10 mouse cellular contexts compared by ENCODE assay signal in genomic region chr10:124570746-124571145, GRCm38 (mm10).
DNase-seq lines count a peak whose midpoint lies in the region; ATAC-seq lines count a peak whose summit lies in the region.
"Had no signal": no experiment of that assay in that cellular context is flagged by ENCODE, and none has a peak within 500 bp of the region (broad histone marks: within the 10 kb centered on the region; RNA-seq: fewer than 3 reads in every experiment).

No protein-coding gene starts in this region.

- peak; percentile 11 for DNase-seq in kidney, adult 9 months
- no peak for DNase-seq in kidney, adult 8-10 months
- peak; percentile 8 to 20 for DNase-seq in frontal cortex, postnatal 10 days (ENCODE audit: low spot score in 2 of 2)
- peak; percentile 48 to 61 for DNase-seq in layer of hippocampus, postnatal 10 days (ENCODE audit: low spot score in 2 of 2)
- DNase-seq in right cerebral cortex, postnatal 14 days, result peak; percentile 42
- no peak for DNase-seq in testis, postnatal 14 days (ENCODE audit: low spot score)
- DNase-seq: liver, postnatal 0 days; spleen, adult 18-20 months; thymus, postnatal 14 days had no signal

- no peak for ATAC-seq in erythroid progenitor cell, adult 5-6 weeks (replicated peaks; ENCODE audit: low FRiP score, poor library complexity, severe bottlenecking)
- ATAC-seq: liver, postnatal 0 days had no signal

Comparison
In these comparisons a context has a peak if more than half of its experiments do, and no peak if none do; other contexts are left out.
1. DNase-seq: peak in kidney, adult 9 months (single experiment), frontal cortex, postnatal 10 days (2 of 2), layer of hippocampus, postnatal 10 days (2 of 2) and right cerebral cortex, postnatal 14 days (single experiment); none in kidney, adult 8-10 months (0 of 2) and testis, postnatal 14 days (single experiment).